Mouse (Mus musculus) hematopoietic stem cell, adult 5-6 weeks (primary cell): ENCODE results near the gene Rasgef1a. TPM values are rescaled to one million over a fixed set of nuclear protein-coding genes. Genes with fewer than 3 reads are reported as not detected.
A peak's percentile ranks its signal among the peaks of the same experiment; 100 is the strongest.

ENCODE experiments used
- ATAC-seq, 2 experiments: fragments of 125-278 bp in 1 of 2; replicated peaks in 1 of 2; 2 replicates each; pipeline ENCODE4 v1.8.0; 2016 to 2017; ENCODE audit warnings: inconsistent platforms in 2 of 2, mild to moderate bottlenecking in 2 of 2, moderate number of reproducible peaks in 2 of 2, low read depth in 1 of 2, moderate TSS enrichment in 1 of 2; ENCODE audit not compliant: low FRiP score in 2 of 2, poor library complexity in 2 of 2, severe bottlenecking in 2 of 2, insufficient read depth in 1 of 2, low TSS enrichment in 1 of 2
- total RNA-seq: library from RNA; stranded (forward); fragments of 172-1452, 232-1000 nt; gene quantifications from 2 replicates; pipeline ENCODE4 v1.2.3, GENCODE M21; 2017

Gene Rasgef1a
- 0.25 TPM in 1 of 2 replicates, not detected in the other for total RNA-seq

DNA sequence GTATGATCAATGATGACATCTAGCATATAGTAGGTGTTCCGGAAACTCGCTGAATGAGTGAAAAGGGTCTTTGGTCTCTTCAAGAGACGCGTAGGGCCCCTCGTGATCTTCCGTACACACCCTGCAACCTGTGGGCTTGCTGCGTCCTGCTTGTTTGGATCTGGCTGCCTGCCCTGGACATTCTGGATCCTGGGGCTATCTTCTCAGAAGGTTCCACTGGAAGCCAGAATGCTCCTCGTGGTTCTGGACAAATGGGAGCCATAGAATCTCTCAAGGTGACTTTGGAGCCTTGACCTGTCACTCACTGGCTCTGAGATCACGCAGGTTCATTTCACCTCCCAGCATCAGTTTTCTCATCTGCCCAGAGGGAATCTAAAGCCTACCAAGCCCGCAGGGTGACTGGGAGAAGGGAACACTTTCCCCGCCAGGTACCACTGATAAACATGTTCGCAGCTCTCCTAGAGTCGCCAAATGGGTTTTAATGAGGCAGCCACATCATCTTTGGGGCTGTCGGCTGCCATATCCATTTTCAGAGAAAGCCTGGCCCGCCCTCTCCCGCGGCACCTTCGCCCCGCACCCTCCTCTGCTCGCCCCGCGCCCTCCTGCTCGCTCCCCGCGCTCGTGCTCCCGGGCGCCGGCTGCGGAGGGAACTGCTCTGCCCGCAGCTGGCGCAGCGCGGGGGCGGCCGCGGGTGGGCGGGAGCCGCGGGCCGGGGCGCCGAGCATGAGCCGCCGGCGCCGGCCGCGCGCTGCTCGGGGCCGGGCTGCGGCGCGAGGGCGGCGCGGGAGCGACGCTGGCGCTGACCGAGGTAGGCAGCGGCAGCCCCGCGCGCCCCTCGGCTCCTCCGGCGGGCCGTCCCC lies at the start of gene Rasgef1a:
Gene Rasgef1a, plus strand, starts transcription at position 683 of the 860 bp plus-strand sequence.
- ATAC-seq, result no peak

DNA sequence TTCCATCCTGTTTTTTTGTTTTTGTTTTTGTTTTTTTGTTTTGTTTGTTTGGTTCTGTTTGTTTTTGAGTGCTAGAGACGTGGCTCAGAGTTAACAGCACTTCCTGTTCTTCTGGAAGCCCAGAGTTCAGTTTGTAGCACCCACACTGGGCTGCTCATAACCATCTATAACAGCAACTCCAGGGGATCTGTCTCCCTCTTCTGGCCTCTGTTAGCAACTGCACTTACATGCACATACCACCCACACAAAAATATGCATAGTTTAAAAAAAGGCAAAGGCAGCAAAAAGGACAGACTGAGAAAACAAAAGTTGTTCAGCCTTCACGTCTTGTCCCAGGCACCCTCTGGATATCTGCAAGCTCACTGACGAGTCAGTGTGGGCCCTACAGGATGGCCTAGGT lies 48.0 kb upstream of the Rasgef1a start:
- no peak for ATAC-seq

DNA sequence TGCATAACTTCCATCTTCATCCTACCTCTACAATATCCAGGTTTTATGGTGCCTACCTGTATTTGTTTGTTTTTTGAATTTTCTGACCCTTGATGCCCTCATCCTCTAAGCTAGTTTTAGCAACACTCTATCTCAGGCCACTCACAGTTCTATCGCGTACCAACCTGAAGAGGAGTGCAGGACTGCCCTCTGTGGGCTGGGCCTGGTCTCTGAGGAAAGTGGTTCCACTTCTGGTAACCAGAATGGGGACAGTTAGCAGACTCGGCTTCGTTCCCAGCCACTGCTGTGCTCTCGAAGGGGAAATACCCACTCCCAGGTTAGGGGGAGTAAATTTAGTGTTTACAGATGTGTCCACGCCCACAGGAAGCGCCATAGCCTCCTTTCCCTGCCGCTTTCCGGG lies 44.5 kb upstream of the Rasgef1a start:
- ATAC-seq, result peak; percentile 89 to 91

DNA sequence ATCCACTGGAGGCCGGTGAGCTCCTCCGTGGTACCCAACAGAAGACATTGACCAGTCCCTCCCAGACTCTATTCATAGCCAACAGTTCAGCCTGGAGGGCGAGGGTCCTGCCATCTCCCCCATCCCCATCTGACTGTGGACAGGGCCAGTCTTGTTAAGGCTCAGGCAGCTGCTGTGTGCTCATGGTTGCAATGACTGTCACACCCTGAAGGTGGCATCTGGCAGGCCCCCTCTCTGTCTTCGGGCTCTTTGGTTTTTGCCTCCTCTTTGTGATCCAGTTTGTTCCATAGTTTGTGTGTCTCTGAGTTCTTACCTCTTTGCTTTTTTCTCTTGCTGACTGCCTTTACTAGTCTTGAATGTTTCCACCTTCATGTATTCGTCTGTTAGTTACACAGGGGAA lies 24.1 kb upstream of the Rasgef1a start:
- no peak for ATAC-seq

DNA sequence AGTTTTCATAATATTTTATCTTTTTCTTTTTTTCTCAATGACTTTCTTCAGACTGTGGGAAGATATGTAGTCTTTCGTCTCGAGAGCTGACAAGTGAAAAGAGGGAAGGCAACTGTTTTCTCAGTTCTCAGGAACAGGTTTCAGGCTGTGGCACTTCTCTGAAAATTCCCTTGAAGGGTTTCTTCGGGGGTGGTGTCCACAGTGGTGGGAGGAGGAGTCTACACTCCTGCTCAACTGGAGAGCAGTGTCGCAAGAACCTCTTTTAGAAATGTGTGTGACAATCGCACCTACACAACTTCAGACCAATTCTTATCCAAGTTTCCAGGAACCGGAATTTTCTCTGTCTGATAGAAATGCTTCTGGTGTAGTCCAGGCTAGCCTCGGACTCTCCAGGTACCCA lies 22.0 kb upstream of the Rasgef1a start:
- no peak for ATAC-seq

- ATAC-seq, result no peak
These were observed 20.6 kb upstream of the Rasgef1a start for GRCm38 (mm10) chr6:117990649-117991048.

GRCm38 (mm10) chr6:117991297-117991696 lies 19.9 kb upstream of the Rasgef1a start:
- no peak for ATAC-seq

GRCm38 (mm10) chr6:117991928-117992327 lies 19.3 kb upstream of the Rasgef1a start:
- ATAC-seq, result no peak

DNA sequence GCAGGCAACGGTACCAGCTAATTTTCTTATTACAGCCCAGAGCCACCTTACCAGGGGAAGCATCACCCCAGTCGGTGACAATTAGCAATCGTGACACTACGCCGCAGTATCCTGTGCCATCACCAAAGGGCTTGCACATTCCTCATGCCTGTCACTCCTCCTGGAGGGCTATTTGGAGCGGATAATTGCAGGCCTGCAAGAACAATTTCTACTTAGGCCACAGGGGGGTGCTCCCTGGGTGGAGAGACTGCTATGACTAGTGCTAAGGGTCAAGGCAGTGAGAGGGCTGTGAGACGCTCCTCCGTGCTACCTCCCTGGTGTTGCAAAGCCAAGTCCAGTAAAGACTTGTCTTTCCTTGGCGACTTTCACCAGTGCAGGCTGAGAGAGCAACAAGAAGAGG lies 16.1 kb upstream of the Rasgef1a start:
- ATAC-seq, result no peak

DNA sequence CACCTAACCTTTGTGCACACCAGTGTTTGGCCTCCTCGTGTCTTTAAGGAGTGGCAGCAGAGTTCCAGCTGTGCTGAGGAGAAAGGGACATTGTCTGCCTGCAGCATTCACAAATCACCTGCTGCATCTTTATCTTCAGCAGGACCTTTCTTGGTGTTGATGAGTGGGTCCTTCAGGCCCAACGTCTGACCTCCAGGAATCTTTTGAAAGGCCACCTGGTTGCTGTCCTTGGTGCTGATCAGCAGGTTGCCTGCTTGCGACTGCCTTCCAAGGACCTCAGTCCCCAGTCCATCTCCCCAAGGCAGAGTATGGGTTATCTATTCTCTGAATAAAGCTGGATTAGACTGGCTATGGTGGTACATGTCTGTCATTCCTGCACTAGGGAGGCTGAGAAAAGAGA lies 10.0 kb upstream of the Rasgef1a start:
- no peak for ATAC-seq

DNA sequence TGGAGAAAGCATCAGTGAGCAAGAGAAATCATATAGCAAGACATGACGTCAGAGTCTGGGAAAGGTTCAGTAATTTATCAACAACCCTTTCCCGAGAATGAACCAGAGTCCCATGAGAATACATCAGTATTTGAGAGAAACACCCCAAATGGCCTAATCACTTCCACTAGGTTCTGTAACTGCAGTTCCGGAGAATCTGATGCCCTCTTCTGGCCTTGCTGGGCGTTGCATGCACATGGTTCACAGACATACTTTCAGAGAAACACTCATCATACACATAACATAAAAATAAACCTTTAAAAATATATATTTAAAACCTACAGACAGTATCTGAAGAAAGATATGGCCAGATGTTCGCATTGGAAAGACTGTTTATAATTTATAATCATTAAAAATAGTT lies 3.9 kb upstream of the Rasgef1a start:
- ATAC-seq, result no peak

GRCm38 (mm10) chr6:118007843-118008539 lies 3.2 kb upstream of the Rasgef1a start:
- no peak for ATAC-seq

GRCm38 (mm10) chr6:118010256-118010655 lies 982 bp upstream of the Rasgef1a start:
- no peak for ATAC-seq

- ATAC-seq, result no peak
These were observed 528 bp downstream of the Rasgef1a start for GRCm38 (mm10) chr6:118011616-118012316.

GRCm38 (mm10) chr6:118012317-118012700 lies 1.1 kb downstream of the Rasgef1a start:
- ATAC-seq, result no peak

- no peak for ATAC-seq
These were observed 2.0 kb downstream of the Rasgef1a start for GRCm38 (mm10) chr6:118012987-118013866.

DNA sequence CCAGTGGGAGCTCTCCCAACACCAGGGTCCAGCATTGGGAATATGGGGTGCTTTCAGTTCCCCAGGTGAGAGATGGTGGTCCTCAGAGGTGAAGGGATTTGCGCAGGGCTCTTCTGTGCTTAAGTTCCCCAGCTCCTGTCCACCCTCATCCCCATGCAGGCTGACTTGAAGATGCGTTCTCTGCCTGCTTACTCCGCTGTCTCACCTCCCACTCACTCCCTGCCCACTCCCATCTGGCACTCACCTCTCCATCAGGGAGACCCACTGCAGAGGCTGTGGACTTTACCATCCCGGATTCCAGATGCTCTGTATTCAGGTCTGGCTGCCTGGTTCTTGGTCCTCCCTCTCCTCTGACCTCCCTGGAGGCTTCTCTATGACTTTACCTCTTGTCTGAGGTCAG lies 3.6 kb downstream of the Rasgef1a start:
- no peak for ATAC-seq
